Mouse (Mus musculus) neutrophil, adult 65 days (primary cell): ENCODE results near the gene Gpatch3. TPM values are rescaled to one million over a fixed set of nuclear protein-coding genes. Genes with fewer than 3 reads are reported as not detected.

Experiments used
- total RNA-seq: library from RNA; stranded (reverse); gene quantifications from 2 replicates; pipeline ENCODE4 v1.2.4, GENCODE M21; 2023

Gpatch3 gene
- 20.6 and 25.8 TPM in 2 replicates for total RNA-seq

GRCm38 (mm10) chr4:133574070-133574842, at the start of gene Gpatch3:
Gene Gpatch3 (plus strand): TSS chr4:133574745.

DNA sequence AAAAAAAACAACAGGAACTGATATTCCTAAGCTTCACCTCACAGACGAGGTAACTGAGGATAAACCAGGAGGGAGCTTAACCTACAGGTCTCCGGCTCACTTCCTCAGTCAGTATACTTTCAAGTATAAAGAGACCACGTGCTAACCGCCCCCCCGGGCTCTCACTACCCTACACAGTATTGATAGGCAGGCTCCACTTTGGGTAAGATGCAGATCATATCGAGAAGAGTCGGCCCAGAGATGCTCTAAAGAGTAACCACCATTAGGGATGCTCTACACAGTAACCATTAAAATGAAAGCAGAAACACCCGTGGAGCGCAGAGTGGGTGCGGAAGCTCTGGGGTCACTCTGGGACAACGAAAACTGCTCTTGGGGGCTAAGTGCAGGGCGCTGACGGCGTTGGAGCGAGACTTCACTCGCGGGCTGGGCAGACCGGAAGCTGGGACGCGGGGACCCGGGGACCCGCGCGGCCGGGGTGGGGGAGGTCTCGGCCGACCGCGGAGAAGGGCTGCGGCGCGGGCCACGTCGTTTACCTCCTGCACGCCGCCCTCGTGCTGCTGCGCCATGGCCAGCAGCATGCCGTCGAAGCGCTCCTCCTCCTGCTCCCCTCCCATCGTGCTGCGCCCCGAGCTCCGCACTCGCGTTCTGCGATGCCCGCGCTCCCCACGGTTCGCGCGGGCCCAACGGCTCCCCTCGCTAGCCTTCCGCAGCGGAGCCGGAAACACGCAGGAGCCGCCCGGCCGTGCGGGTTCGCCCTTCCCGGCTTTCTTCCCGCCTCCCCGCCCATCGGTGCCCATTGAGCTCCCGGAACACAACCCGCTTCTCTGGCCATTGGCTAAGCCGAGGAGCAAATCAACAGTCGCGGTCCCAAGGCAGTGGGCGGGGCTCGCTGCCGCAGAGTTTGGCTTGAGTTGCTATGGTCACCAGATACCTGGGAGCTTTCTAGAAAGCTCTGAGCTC, 29.0 kb upstream of the Gpatch3 start, which contains the start of gene Nudc:
Gene Nudc (minus strand): TSS at position 725 of the 960 bp plus-strand sequence.

DNA sequence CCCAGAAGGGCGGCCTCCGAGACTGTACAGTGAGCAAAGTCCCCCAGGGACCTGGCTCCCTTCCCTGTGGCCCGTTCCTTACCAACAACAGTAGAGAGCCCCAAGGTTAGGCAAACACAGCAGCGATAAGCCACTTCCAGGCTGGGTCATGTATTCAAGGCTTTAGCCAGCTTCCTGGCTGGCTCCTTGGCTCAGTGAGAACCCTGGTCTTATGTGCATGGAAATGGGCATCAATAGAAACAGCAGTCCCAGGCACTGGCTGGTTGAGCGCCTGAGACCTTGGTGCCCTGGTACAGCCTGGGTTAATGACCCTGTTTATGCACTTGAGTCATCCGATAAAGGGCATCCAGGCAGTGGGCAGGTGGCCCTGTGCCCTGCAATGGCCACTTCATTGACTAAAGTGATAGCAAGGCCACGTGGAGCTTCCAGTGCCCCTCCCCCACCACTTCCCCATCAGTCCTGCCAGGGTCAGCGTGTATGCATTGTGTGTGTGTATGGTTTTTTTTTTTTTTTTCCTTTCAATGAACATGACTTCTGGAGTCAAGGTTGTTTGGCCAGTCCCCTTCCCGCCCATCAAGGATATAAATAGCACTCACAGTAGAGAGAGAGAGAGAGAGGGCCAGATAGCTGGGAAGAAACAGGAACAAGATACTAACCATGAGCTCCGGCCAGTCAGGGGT, 21.6 kb upstream of the Gpatch3 start, which contains the start of gene Nr0b2:
Gene Nr0b2 (plus strand): TSS at position 609 of the 680 bp plus-strand sequence.

GRCm38 (mm10) chr4:133584059-133584951, 9.8 kb downstream of the Gpatch3 start, which contains the start of gene Gpn2:
Gene Gpn2 (plus strand): TSS chr4:133584362.

DNA sequence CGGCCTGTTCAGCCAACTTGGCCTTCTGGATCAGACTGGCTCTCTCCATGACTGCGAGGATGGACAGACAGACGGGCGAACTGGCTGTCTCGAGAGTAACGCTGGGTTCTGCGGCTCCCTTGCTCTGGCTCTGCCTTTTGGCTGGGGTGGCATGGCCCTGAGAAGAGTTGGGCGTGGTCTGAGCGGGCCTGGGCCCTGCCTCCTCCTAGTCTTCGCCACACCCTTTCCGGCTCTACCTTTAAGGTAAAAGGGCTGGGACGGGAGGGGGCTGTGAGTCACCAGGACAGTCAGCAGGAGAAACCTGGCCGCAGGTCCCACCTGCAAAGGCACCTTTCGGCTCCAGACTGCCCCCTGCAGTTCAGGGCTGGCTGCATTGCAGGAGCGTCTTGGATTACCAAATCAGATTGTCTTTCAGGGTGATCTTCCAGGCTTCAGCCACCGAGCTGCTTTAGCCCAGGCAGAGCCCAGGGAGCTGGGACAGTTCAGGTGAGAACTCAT, 27.2 kb downstream of the Gpatch3 start, which contains the start of gene Sfn:
Gene Sfn (minus strand): TSS at position 448 of the 498 bp plus-strand sequence.

Other genes with a start within 250 kb of the Gpatch3 start
- 64.6 and 69.6 TPM in 2 replicates for gene Wdtc1, start 221.3 kb upstream of the Gpatch3 start, total RNA-seq
- gene Slc9a1, start 205.0 kb upstream of the Gpatch3 start, total RNA-seq, result 56.1 and 67.3 TPM in 2 replicates
- not detected in 2 replicates for gene Tent5b, start 94.6 kb upstream of the Gpatch3 start, total RNA-seq
- gene Trnp1, start 76.2 kb upstream of the Gpatch3 start, total RNA-seq, result not detected in 2 replicates
- not detected in 2 replicates for gene Kdf1, start 55.8 kb upstream of the Gpatch3 start, total RNA-seq
- 41.1 and 41.8 TPM in 2 replicates for gene Nudc, start 28.7 kb upstream of the Gpatch3 start, total RNA-seq
- gene Nr0b2, start 21.4 kb upstream of the Gpatch3 start, total RNA-seq, result not detected in 2 replicates
- gene Gpn2, start 9.6 kb downstream of the Gpatch3 start, total RNA-seq, result 17.6 and 23.4 TPM in 2 replicates
- 8.6 and 16.1 TPM in 2 replicates for gene Sfn, start 27.4 kb downstream of the Gpatch3 start, total RNA-seq
- 99.9 and 129 TPM in 2 replicates for gene Zdhhc18, start 75.4 kb downstream of the Gpatch3 start, total RNA-seq
- 18.2 and 25.4 TPM in 2 replicates for gene Pigv, start 97.9 kb downstream of the Gpatch3 start, total RNA-seq
- gene Arid1a, start 182.0 kb downstream of the Gpatch3 start, total RNA-seq, result 110 and 119 TPM in 2 replicates